Mouse (Mus musculus) hindbrain, embryonic 15.5 days (tissue): ENCODE measurements around the gene Ppp1r9b. TPM values are rescaled to one million over a fixed set of nuclear protein-coding genes. Genes with fewer than 3 reads are reported as not detected.
A peak's percentile ranks its signal among the peaks of the same experiment; 100 is the strongest.

ENCODE experiments used
- ATAC-seq: fragments of 200-750 bp; cut with Nextera tagmentation; 2 replicates; pipeline ENCODE4 v1.8.0; 2017; ENCODE audit warnings: low read depth, moderate number of reproducible peaks, moderate TSS enrichment; ENCODE audit not compliant: low FRiP score
- H3K27ac ChIP-seq: fragments of 300-500 bp; sonication (generic); replicated peaks from 2 replicates; pipeline ENCODE4 v1.5.1; 2015; ENCODE audit warnings: mild to moderate bottlenecking, inconsistent platforms
- H3K27me3 ChIP-seq: fragments of 300-500 bp; sonication (generic); 2 replicates; pipeline ENCODE4 v1.6.1; 2015; ENCODE audit warnings: control low read depth, inconsistent platforms
- H3K36me3 ChIP-seq: fragments of 300-500 bp; sonication (generic); 2 replicates; pipeline ENCODE4 v1.6.1; 2015; ENCODE audit warnings: control low read depth, inconsistent platforms
- H3K4me1 ChIP-seq: fragments of 300-500 bp; sonication (generic); replicated peaks from 2 replicates; pipeline ENCODE4 v1.6.1; 2015; ENCODE audit warnings: control low read depth, inconsistent platforms
- H3K4me2 ChIP-seq: fragments of 300-500 bp; sonication (generic); 2 replicates; pipeline ENCODE4 v1.6.1; 2015; ENCODE audit warnings: moderate library complexity, mild to moderate bottlenecking, inconsistent platforms
- H3K4me3 ChIP-seq: fragments of 300-500 bp; sonication (generic); 2 replicates; pipeline ENCODE4 v1.5.1; 2015; ENCODE audit warnings: mild to moderate bottlenecking, inconsistent platforms
- H3K9ac ChIP-seq: fragments of 300-500 bp; sonication (generic); 2 replicates; pipeline ENCODE4 v1.6.1; 2015; ENCODE audit warnings: inconsistent platforms
- H3K9me3 ChIP-seq: fragments of 300-500 bp; sonication (generic); 2 replicates; pipeline ENCODE4 v1.6.1; 2016; ENCODE audit warnings: control low read depth, inconsistent platforms
- WGBS: fragments of 180-500 bp; shearing (Covaris S2); methylation state at CpG from one replicate; pipeline ENCODE4 v1.1.7; 2015; 5-methylcytosine and 5-hydroxymethylcytosine counted together
- polyA plus RNA-seq: library from polyadenylated mRNA; unstranded; fragments of >200 nt; fragmentation: Nextera tagmentation; extraction: Ambion mirVana; gene quantifications from 2 replicates; pipeline ENCODE4 v1.2.1, GENCODE M21; 2015

Gene Ppp1r9b
- polyA plus RNA-seq, 1 experiment from 2014 or later = 21.4 TPM

- ATAC-seq = peak; percentile 94
- no peaks in the 10 kb centered on the region for H3K36me3 ChIP-seq
- H3K4me3 ChIP-seq = peak overlapping the region; percentile 26
- peak overlapping the region; percentile 92 for H3K27ac ChIP-seq
- H3K4me2 ChIP-seq = peak overlapping the region; percentile 54
- H3K9me3 ChIP-seq = no peaks in the 10 kb centered on the region
- peaks cover 20% of the 10 kb centered on the region for H3K4me1 ChIP-seq
- WGBS = 0% methylated on average over 20 of the region's 20 CpGs
- no peaks in the 10 kb centered on the region for H3K27me3 ChIP-seq
- H3K9ac ChIP-seq = peak overlapping the region; percentile 49
Measured at GRCm38 (mm10) chr11:94978947-94979346, 11.9 kb upstream of the Ppp1r9b start.

GRCm38 (mm10) chr11:94979462-94980179 is 11.2 kb upstream of the Ppp1r9b start:
- Histone ChIP-seq H3K27me3 (no peaks in the 10 kb centered on the region), H3K27ac (peak overlapping the region; percentile 92), H3K36me3 (no peaks in the 10 kb centered on the region), H3K9me3 (no peaks in the 10 kb centered on the region), H3K9ac (peak overlapping the region; percentile 12; the same call in 1 of the 2 replicates), H3K4me3 (peak overlapping the region; percentile 26), H3K4me1 (peaks cover 20% of the 10 kb centered on the region), H3K4me2 (peak overlapping the region; percentile 54)
- 75% methylated on average over 11 of the region's 11 CpGs for WGBS
- 0 out of 2 replicates have a peak, but pooled peaks have one; percentile 13 for ATAC-seq

GRCm38 (mm10) chr11:94985140-94985539 is 5.7 kb upstream of the Ppp1r9b start:
- 54% methylated on average over 1 of the region's 1 CpGs for WGBS
- no peak for ATAC-seq
- Histone ChIP-seq H3K4me1 (peaks cover 28% of the 10 kb centered on the region), H3K9me3 (no peaks in the 10 kb centered on the region), H3K27ac (no peak overlapping the region), H3K4me2 (no peak overlapping the region), H3K4me3 (no peak overlapping the region), H3K36me3 (no peaks in the 10 kb centered on the region), H3K27me3 (no peaks in the 10 kb centered on the region), H3K9ac (no peak overlapping the region)

GRCm38 (mm10) chr11:94985822-94986221 is 5.0 kb upstream of the Ppp1r9b start:
- Histone ChIP-seq H3K27me3 (no peaks in the 10 kb centered on the region), H3K4me3 (no peak overlapping the region), H3K36me3 (no peaks in the 10 kb centered on the region), H3K4me2 (no peak overlapping the region), H3K9ac (no peak overlapping the region), H3K4me1 (peaks cover 34% of the 10 kb centered on the region), H3K9me3 (no peaks in the 10 kb centered on the region), H3K27ac (no peak overlapping the region)
- 74% methylated on average over 5 of the region's 5 CpGs for WGBS
- no peak for ATAC-seq

- WGBS = 60% methylated on average over 2 of the region's 2 CpGs
- Histone ChIP-seq H3K9me3 (no peaks in the 10 kb centered on the region), H3K9ac (no peak overlapping the region), H3K4me2 (no peak overlapping the region), H3K27ac (no peak overlapping the region), H3K36me3 (no peaks in the 10 kb centered on the region), H3K4me3 (no peak overlapping the region), H3K27me3 (no peaks in the 10 kb centered on the region), H3K4me1 (peaks cover 34% of the 10 kb centered on the region)
- no peak for ATAC-seq
Measured at GRCm38 (mm10) chr11:94986435-94986834, 4.4 kb upstream of the Ppp1r9b start.

GRCm38 (mm10) chr11:94987341-94987740 is 3.5 kb upstream of the Ppp1r9b start:
- H3K36me3 ChIP-seq = no peaks in the 10 kb centered on the region
- H3K27ac ChIP-seq = no peak overlapping the region
- WGBS = 53% methylated on average over 6 of the region's 6 CpGs
- no peak overlapping the region for H3K9ac ChIP-seq
- no peak overlapping the region for H3K4me3 ChIP-seq
- H3K4me2 ChIP-seq = no peak overlapping the region
- peaks cover 34% of the 10 kb centered on the region for H3K4me1 ChIP-seq
- H3K9me3 ChIP-seq = no peaks in the 10 kb centered on the region
- ATAC-seq = no peak
- no peaks in the 10 kb centered on the region for H3K27me3 ChIP-seq

- Histone ChIP-seq H3K9ac (no peak overlapping the region), H3K4me3 (no peak overlapping the region), H3K27ac (no peak overlapping the region), H3K27me3 (no peaks in the 10 kb centered on the region), H3K4me1 (peaks cover 38% of the 10 kb centered on the region), H3K36me3 (no peaks in the 10 kb centered on the region), H3K4me2 (no peak overlapping the region), H3K9me3 (no peaks in the 10 kb centered on the region)
- WGBS = 76% methylated on average over 8 of the region's 8 CpGs
- ATAC-seq = no peak
Measured at GRCm38 (mm10) chr11:94987851-94988250, 3.0 kb upstream of the Ppp1r9b start.

- Histone ChIP-seq H3K27me3 (no peaks in the 10 kb centered on the region), H3K9ac (peak overlapping the region; percentile 73), H3K4me3 (peak overlapping the region; percentile 93), H3K4me2 (peak overlapping the region; percentile 96), H3K36me3 (no peaks in the 10 kb centered on the region), H3K4me1 (peaks cover 49% of the 10 kb centered on the region), H3K27ac (peak overlapping the region; percentile 95), H3K9me3 (no peaks in the 10 kb centered on the region)
- no peak for ATAC-seq
- WGBS = 23% methylated on average over 10 of the region's 10 CpGs
Measured at GRCm38 (mm10) chr11:94988780-94989561, 1.9 kb upstream of the Ppp1r9b start.

- Histone ChIP-seq H3K27me3 (no peaks in the 10 kb centered on the region), H3K36me3 (no peaks in the 10 kb centered on the region), H3K27ac (peak overlapping the region; percentile 95), H3K4me3 (peak overlapping the region; percentile 93), H3K9ac (peak overlapping the region; percentile 73), H3K9me3 (no peaks in the 10 kb centered on the region), H3K4me1 (peaks cover 56% of the 10 kb centered on the region), H3K4me2 (peak overlapping the region; percentile 96)
- under 1% methylated on average over 12 of the region's 12 CpGs for WGBS
- ATAC-seq = peak; percentile 75
Measured at GRCm38 (mm10) chr11:94989562-94990017, 1.2 kb upstream of the Ppp1r9b start.

- Histone ChIP-seq H3K9me3 (no peaks in the 10 kb centered on the region), H3K4me1 (peaks cover 62% of the 10 kb centered on the region), H3K4me2 (peak overlapping the region; percentile 96), H3K9ac (peak overlapping the region; percentile 90), H3K4me3 (peak overlapping the region; percentile 93), H3K27ac (peak overlapping the region; percentile 95), H3K36me3 (no peaks in the 10 kb centered on the region), H3K27me3 (no peaks in the 10 kb centered on the region)
- WGBS = 39% methylated on average over 6 of the region's 6 CpGs
- 0 out of 2 replicates have a peak, but pooled peaks have one; percentile 0 for ATAC-seq
Measured at GRCm38 (mm10) chr11:94990102-94990748, 610 bp upstream of the Ppp1r9b start.

GRCm38 (mm10) chr11:94991641-94992479 is 1.0 kb downstream of the Ppp1r9b start:
- H3K9ac ChIP-seq = peak overlapping the region; percentile 90
- WGBS = under 1% methylated on average over 96 of the region's 99 CpGs
- H3K27me3 ChIP-seq = no peaks in the 10 kb centered on the region
- H3K4me1 ChIP-seq = peaks cover 77% of the 10 kb centered on the region
- peak overlapping the region; percentile 96 for H3K4me2 ChIP-seq
- no peak for ATAC-seq
- peaks cover 6% of the 10 kb centered on the region for H3K36me3 ChIP-seq
- H3K27ac ChIP-seq = peak overlapping the region; percentile 95
- H3K4me3 ChIP-seq = peak overlapping the region; percentile 93
- H3K9me3 ChIP-seq = no peaks in the 10 kb centered on the region
